Mouse (Mus musculus) frontal cortex, adult (tissue): Measurements from ENCODE around the gene Mettl26.
A peak's percentile ranks its signal among the peaks of the same experiment; 100 is the strongest.

Source experiments
- ATAC-seq: cut with Nextera tagmentation; 2 replicates; pipeline ENCODE4 v1.9.2; 2017; ENCODE audit warnings: mild to moderate bottlenecking, moderate library complexity, mixed read lengths; ENCODE audit not compliant: low TSS enrichment

The Mettl26 gene

GRCm38 (mm10) chr17:25883824-25884223, 8.9 kb downstream of the Mettl26 start:
- no peak for ATAC-seq

GRCm38 (mm10) chr17:25885636-25886035, 10.8 kb downstream of the Mettl26 start:
- peak; percentile 43; the same call in 1 of the 2 replicates for ATAC-seq

GRCm38 (mm10) chr17:25886806-25887205, 11.9 kb downstream of the Mettl26 start:
- no peak for ATAC-seq

GRCm38 (mm10) chr17:25887467-25887866, 12.6 kb downstream of the Mettl26 start:
- ATAC-seq = no peak

- peak; percentile 90; the same call in 1 of the 2 replicates for ATAC-seq
Measured at GRCm38 (mm10) chr17:25888837-25889236, 14.0 kb downstream of the Mettl26 start.

GRCm38 (mm10) chr17:25893975-25894617, 19.2 kb downstream of the Mettl26 start:
- peak; percentile 89 for ATAC-seq

- ATAC-seq = no peak
Measured at GRCm38 (mm10) chr17:25895415-25895814, 20.5 kb downstream of the Mettl26 start.

- no peak for ATAC-seq
Measured at GRCm38 (mm10) chr17:25895891-25896290, 21.0 kb downstream of the Mettl26 start.

GRCm38 (mm10) chr17:25900193-25900592, 25.3 kb downstream of the Mettl26 start:
- ATAC-seq = no peak

GRCm38 (mm10) chr17:25903061-25903460, 28.2 kb downstream of the Mettl26 start:
- ATAC-seq = no peak

- ATAC-seq = peak; percentile 76; the same call in 1 of the 2 replicates
Measured at GRCm38 (mm10) chr17:25907640-25908039, 32.8 kb downstream of the Mettl26 start.

GRCm38 (mm10) chr17:25911816-25912215, 36.9 kb downstream of the Mettl26 start:
- ATAC-seq = no peak

- peak; percentile 78 for ATAC-seq
Measured at GRCm38 (mm10) chr17:25913186-25913876, 38.5 kb downstream of the Mettl26 start.

- ATAC-seq = no peak
Measured at GRCm38 (mm10) chr17:25913877-25914275, 39.0 kb downstream of the Mettl26 start.

GRCm38 (mm10) chr17:25914295-25914694, 39.4 kb downstream of the Mettl26 start:
- no peak for ATAC-seq

GRCm38 (mm10) chr17:25916931-25917647, 42.2 kb downstream of the Mettl26 start:
- ATAC-seq = no peak

- no peak for ATAC-seq
Measured at GRCm38 (mm10) chr17:25918037-25918750, 43.3 kb downstream of the Mettl26 start.

- ATAC-seq = no peak
Measured at GRCm38 (mm10) chr17:25919144-25919785, 44.4 kb downstream of the Mettl26 start, which contains the start of gene Rab40c. Rab40c (minus strand) TSS chr17:25919727.

GRCm38 (mm10) chr17:25919786-25920642, 45.1 kb downstream of the Mettl26 start:
- ATAC-seq = peak; percentile 88

GRCm38 (mm10) chr17:25922120-25922519, 47.2 kb downstream of the Mettl26 start:
- no peak for ATAC-seq
